Mouse (Mus musculus) forebrain, embryonic 15.5 days (tissue): ENCODE data around the gene Spindoc. TPM values are rescaled to one million over a fixed set of nuclear protein-coding genes. Genes with fewer than 3 reads are reported as not detected.

Source experiments
- ATAC-seq: fragments of 200-750 bp; cut with Nextera tagmentation; replicated peaks from 2 replicates; pipeline ENCODE4 v1.8.0; 2017; ENCODE audit warnings: mild to moderate bottlenecking, moderate TSS enrichment, moderate library complexity
- H3K27ac ChIP-seq: fragments of 300-500 bp; sonication (generic); replicated peaks from 2 replicates; pipeline ENCODE4 v1.5.1; 2015; ENCODE audit warnings: mild to moderate bottlenecking, inconsistent platforms
- H3K27me3 ChIP-seq: fragments of 300-500 bp; sonication (generic); 2 replicates; pipeline ENCODE4 v1.6.1; 2015; ENCODE audit warnings: inconsistent platforms
- H3K36me3 ChIP-seq: fragments of 300-500 bp; sonication (generic); 2 replicates; pipeline ENCODE4 v1.6.1; 2015; ENCODE audit warnings: mild to moderate bottlenecking, inconsistent platforms
- H3K4me1 ChIP-seq: fragments of 300-500 bp; sonication (generic); 2 replicates; pipeline ENCODE4 v1.6.1; 2015; ENCODE audit warnings: inconsistent platforms
- H3K4me2 ChIP-seq: fragments of 300-500 bp; sonication (generic); replicated peaks from 2 replicates; pipeline ENCODE4 v1.6.1; 2015; ENCODE audit warnings: mild to moderate bottlenecking, inconsistent platforms
- H3K4me3 ChIP-seq: fragments of 300-500 bp; sonication (generic); 2 replicates; pipeline ENCODE4 v1.5.1; 2015; ENCODE audit warnings: mild to moderate bottlenecking, inconsistent platforms
- H3K9ac ChIP-seq: fragments of 300-500 bp; sonication (generic); replicated peaks from 2 replicates; pipeline ENCODE4 v1.6.1; 2015; ENCODE audit warnings: mild to moderate bottlenecking, inconsistent platforms
- H3K9me3 ChIP-seq: fragments of 300-500 bp; sonication (generic); 2 replicates; pipeline ENCODE4 v1.6.1; 2016; ENCODE audit warnings: inconsistent platforms
- WGBS: fragments of 180-500 bp; shearing (Covaris S2); methylation state at CpG from one replicate; pipeline ENCODE4 v1.1.7; 2015; ENCODE audit warnings: mixed read lengths; 5-methylcytosine and 5-hydroxymethylcytosine counted together
- polyA plus RNA-seq: library from polyadenylated mRNA; unstranded; fragments of >200 nt; fragmentation: Nextera tagmentation; extraction: Ambion mirVana; gene quantifications from 2 replicates; pipeline ENCODE4 v1.2.1, GENCODE M21; 2015

The Spindoc gene
- 38.7 and 43.9 TPM in 2 replicates for polyA plus RNA-seq

- Histone ChIP-seq H3K27ac (peak within 1 kb of the TSS; percentile 95), H3K9me3 (no peaks in the 10 kb centered on the region), H3K4me1 (peaks cover 40% of the 10 kb centered on the region), H3K27me3 (no peaks in the 10 kb centered on the region), H3K4me3 (peak within 1 kb of the TSS; percentile 84), H3K9ac (peak within 1 kb of the TSS; percentile 77), H3K36me3 (no peaks in the 10 kb centered on the region), H3K4me2 (peak within 1 kb of the TSS; percentile 52)
- WGBS, result under 1% methylated on average over 38 of the region's 52 CpGs
- ATAC-seq, result peak; percentile 97
Measured at GRCm38 (mm10) chr19:7382903-7383865, at the start of gene Spindoc. Gene Spindoc, minus strand, starts transcription at chr19:7382994.

DNA sequence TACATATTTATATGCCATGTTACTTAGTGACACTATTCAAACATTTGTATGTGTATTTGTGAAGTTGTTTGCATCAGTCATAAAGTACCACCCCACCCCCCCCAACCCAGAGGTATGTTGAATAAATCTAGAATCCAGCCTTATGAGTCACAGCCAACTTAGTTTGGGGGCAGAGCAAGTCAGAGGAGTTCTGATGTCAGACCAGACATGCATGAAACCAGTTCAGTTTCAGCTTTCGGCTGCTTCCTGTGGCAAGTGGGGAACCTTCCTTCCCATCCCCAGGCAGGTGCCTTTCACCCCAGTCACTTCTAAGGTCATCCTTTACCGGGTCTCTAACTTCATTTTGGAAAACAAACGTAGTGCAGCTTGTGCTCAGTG is 42.6 kb upstream of the Spindoc start:
- no peak overlapping the region for H3K4me2 ChIP-seq
- no peak for ATAC-seq

GRCm38 (mm10) chr19:7424590-7425397 is 42.0 kb upstream of the Spindoc start:
- H3K9ac ChIP-seq, result peak overlapping the region; percentile 59; the same call in 1 of the 2 replicates
- H3K4me3 ChIP-seq, result peak overlapping the region; percentile 43

More for the DNA sequence above, 42.6 kb upstream of the Spindoc start:
- Histone ChIP-seq H3K4me3 (no peak overlapping the region), H3K36me3 (peaks cover 58% of the 10 kb centered on the region), H3K9me3 (no peaks in the 10 kb centered on the region), H3K27me3 (no peaks in the 10 kb centered on the region), H3K27ac (no peak overlapping the region), H3K9ac (no peak overlapping the region), H3K4me1 (peaks cover 48% of the 10 kb centered on the region)
- whole genome bisulfite sequencing, result 58% methylated on average over 3 of the region's 3 CpGs

GRCm38 (mm10) chr19:7424131-7424530 is 41.3 kb upstream of the Spindoc start:
- Histone ChIP-seq H3K27me3 (no peaks in the 10 kb centered on the region), H3K4me3 (peak overlapping the region; percentile 43), H3K36me3 (peaks cover 52% of the 10 kb centered on the region), H3K4me1 (peaks cover 61% of the 10 kb centered on the region), H3K9me3 (no peaks in the 10 kb centered on the region), H3K27ac (peak overlapping the region; percentile 98), H3K4me2 (peak overlapping the region; percentile 76), H3K9ac (peak overlapping the region; percentile 59)
- WGBS, result 43% methylated on average over 7 of the region's 7 CpGs
- ATAC-seq, result no peak

More at GRCm38 (mm10) chr19:7424590-7425397, 42.0 kb upstream of the Spindoc start:
- 51% methylated on average over 8 of the region's 8 CpGs for WGBS
- no peak for ATAC-seq
- Histone ChIP-seq H3K36me3 (peaks cover 58% of the 10 kb centered on the region), H3K4me1 (peaks cover 54% of the 10 kb centered on the region), H3K4me2 (peak overlapping the region; percentile 76), H3K27ac (peak overlapping the region; percentile 98), H3K9me3 (no peaks in the 10 kb centered on the region), H3K27me3 (no peaks in the 10 kb centered on the region)

DNA sequence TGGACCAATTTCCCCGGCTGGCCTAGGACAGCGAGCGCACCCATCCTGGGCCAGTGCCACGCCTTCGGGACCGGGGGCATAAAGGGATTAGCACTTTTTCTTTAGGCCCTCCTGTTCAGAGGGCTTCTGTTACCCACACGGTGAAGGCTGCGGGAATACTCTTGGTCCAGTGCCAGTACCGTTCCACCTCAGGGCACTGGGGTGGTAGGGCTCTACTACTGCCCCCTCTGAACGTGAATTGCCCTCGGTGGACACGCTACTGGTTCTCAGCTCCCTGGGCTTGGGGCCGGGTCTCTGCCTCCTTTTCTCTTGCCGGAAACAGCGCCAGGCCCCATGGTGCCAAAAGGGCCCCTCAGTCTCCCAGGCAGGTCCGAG is 40.8 kb upstream of the Spindoc start:
- peak overlapping the region; percentile 43 for H3K4me3 ChIP-seq
- H3K9ac ChIP-seq, result peak overlapping the region; percentile 59
- H3K27ac ChIP-seq, result peak overlapping the region; percentile 98
- no peaks in the 10 kb centered on the region for H3K27me3 ChIP-seq
- 10% methylated on average over 16 of the region's 16 CpGs for WGBS
- H3K4me2 ChIP-seq, result peak overlapping the region; percentile 76
- peaks cover 63% of the 10 kb centered on the region for H3K4me1 ChIP-seq
- ATAC-seq, result no peak
- no peaks in the 10 kb centered on the region for H3K9me3 ChIP-seq
- H3K36me3 ChIP-seq, result peaks cover 49% of the 10 kb centered on the region

DNA sequence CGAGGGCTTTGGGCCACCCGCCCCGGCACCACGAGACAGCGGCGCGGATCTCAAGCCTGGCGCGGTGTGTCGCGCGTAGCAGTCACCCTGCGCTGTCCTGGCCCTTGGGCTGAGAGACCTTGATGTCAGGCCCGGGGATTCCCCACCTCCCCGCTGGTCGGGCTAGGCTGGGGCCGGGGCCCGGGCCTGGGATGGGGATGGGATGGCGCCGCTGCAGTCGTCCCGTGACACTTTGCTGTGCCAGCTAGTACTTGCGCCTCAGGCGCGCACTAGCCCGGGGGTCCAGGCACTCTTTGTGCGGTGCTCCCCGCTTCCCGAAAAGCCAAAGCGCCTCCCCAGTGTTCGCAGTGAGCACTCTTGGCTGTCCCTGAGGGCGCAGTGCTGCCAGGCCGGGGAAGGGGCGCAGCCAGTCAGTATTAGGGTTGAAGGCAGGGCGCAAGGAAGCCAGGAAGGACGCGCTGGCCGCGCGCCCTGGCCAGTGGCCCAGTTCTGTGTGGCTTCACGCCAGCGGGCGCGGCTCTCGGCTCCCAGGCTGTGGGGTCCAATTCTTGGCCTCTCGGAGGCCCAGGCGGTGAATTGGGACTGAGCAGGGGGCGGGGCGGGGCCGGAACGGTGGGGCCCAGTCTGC is 40.3 kb upstream of the Spindoc start:
- peak; percentile 73 for ATAC-seq
- H3K9me3 ChIP-seq, result no peaks in the 10 kb centered on the region
- peaks cover 44% of the 10 kb centered on the region for H3K36me3 ChIP-seq
- H3K4me2 ChIP-seq, result peak overlapping the region; percentile 76
- H3K27ac ChIP-seq, result peak overlapping the region; percentile 98
- H3K9ac ChIP-seq, result peak overlapping the region; percentile 59
- WGBS, result 7% methylated on average over 51 of the region's 51 CpGs
- H3K4me3 ChIP-seq, result peak overlapping the region; percentile 43
- H3K27me3 ChIP-seq, result no peaks in the 10 kb centered on the region
- peaks cover 63% of the 10 kb centered on the region for H3K4me1 ChIP-seq

DNA sequence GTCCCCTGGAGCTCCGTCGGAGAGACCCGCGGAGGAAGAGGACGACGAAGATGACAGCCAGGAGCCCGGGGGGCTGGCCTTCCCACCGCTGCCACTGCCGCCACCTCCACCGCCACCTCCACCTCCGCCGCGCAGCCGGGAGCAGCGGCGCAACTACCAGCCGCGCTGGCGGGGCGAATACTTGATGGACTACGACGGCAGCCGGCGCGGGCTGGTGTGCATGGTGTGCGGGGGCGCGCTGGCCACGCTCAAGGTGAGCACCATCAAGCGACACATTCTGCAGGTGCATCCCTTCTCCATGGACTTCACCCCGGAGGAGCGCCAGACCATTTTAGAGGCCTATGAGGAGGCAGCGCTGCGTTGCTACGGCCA is 39.8 kb upstream of the Spindoc start:
- Histone ChIP-seq H3K9ac (peak overlapping the region; percentile 59), H3K4me1 (peaks cover 63% of the 10 kb centered on the region), H3K9me3 (no peaks in the 10 kb centered on the region), H3K36me3 (peaks cover 39% of the 10 kb centered on the region), H3K27me3 (no peaks in the 10 kb centered on the region), H3K27ac (peak overlapping the region; percentile 98), H3K4me2 (peak overlapping the region; percentile 76), H3K4me3 (peak overlapping the region; percentile 43)
- ATAC-seq, result 0 out of 2 replicates have a peak, but pooled peaks have one; percentile 0
- WGBS, result 3% methylated on average over 35 of the region's 35 CpGs

DNA sequence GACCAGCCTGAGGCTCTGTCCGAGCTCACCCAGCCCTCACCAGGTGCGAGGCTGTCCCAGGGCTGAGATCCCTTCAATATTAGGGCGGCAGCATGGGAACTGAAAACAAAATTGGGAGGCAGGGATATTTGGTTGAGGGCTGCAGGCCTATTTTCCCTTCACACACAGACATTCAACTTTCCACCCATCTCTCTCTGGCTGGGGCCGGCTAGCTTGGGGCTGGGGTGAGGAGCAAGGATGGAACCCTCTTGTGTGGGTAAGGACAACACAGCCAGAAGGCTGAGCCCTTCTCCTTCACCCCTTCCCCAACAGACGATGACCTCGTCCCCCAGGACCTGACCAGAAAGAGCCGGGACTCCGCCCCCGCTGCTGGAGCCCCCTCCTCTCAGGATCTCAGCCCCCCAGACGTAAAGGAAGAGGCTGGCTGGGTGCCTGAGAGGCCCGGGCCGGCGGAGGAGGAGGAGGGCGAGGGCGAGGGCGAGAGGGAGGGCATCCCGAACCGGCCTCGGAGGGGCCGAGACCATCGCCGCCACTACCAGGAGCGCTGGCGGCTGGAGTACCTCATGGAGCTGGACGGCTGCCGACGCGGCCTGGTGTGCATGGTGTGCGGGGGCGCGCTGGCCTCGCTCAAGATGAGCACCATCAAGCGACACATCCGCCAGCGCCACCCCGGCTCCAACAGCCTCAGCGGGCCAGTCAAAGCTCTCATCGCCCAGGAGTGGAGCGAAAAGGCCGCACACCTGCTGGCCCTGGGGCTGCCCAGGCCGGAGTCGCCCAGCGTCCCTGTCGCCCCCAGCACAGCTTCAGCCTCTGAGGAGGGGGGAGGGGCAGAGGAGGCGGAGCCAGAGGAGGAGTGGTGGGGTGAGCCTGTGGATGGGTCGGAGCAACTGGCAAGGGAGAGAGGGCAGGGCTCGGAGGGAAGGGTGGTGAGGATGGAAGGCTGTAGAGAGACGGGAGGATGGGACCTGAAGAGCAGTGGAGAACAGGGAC is 39.1 kb upstream of the Spindoc start:
- peak overlapping the region; percentile 98 for H3K27ac ChIP-seq
- H3K36me3 ChIP-seq, result peaks cover 31% of the 10 kb centered on the region
- ATAC-seq, result peak; percentile 23
- H3K9ac ChIP-seq, result peak overlapping the region; percentile 59
- H3K4me3 ChIP-seq, result peak overlapping the region; percentile 43
- no peaks in the 10 kb centered on the region for H3K9me3 ChIP-seq
- H3K27me3 ChIP-seq, result no peaks in the 10 kb centered on the region
- peaks cover 63% of the 10 kb centered on the region for H3K4me1 ChIP-seq
- WGBS, result 14% methylated on average over 45 of the region's 48 CpGs
- peak overlapping the region; percentile 76 for H3K4me2 ChIP-seq

- H3K4me3 ChIP-seq, result peak overlapping the region; percentile 73
- peak overlapping the region; percentile 59 for H3K9ac ChIP-seq
- H3K4me2 ChIP-seq, result peak overlapping the region; percentile 76
- 31% methylated on average over 27 of the region's 27 CpGs for WGBS
- H3K36me3 ChIP-seq, result peaks cover 22% of the 10 kb centered on the region
- no peaks in the 10 kb centered on the region for H3K27me3 ChIP-seq
- no peaks in the 10 kb centered on the region for H3K9me3 ChIP-seq
- H3K27ac ChIP-seq, result peak overlapping the region; percentile 98
- peaks cover 70% of the 10 kb centered on the region for H3K4me1 ChIP-seq
- ATAC-seq, result no peak
Measured at GRCm38 (mm10) chr19:7420841-7421601, 38.2 kb upstream of the Spindoc start.

- no peaks in the 10 kb centered on the region for H3K9me3 ChIP-seq
- H3K4me1 ChIP-seq, result peaks cover 73% of the 10 kb centered on the region
- no peak for ATAC-seq
- peak overlapping the region; percentile 76 for H3K4me2 ChIP-seq
- peak overlapping the region; percentile 73 for H3K4me3 ChIP-seq
- no peaks in the 10 kb centered on the region for H3K27me3 ChIP-seq
- 43% methylated on average over 12 of the region's 12 CpGs for WGBS
- peaks cover 14% of the 10 kb centered on the region for H3K36me3 ChIP-seq
- peak overlapping the region; percentile 89 for H3K9ac ChIP-seq
- H3K27ac ChIP-seq, result peak overlapping the region; percentile 98
Measured at GRCm38 (mm10) chr19:7420108-7420507, 37.3 kb upstream of the Spindoc start.
